Mouse (Mus musculus) spleen, adult 2 months (tissue): ENCODE measurements around the gene Pecam1.

Source experiments
- CTCF ChIP-seq: fragments of 200-500 bp; IDR thresholded peaks from 2 replicates; pipeline ENCODE4 v1.5.1; 2011; ENCODE audit warnings: mild to moderate bottlenecking, inconsistent platforms; ENCODE audit not compliant: insufficient read depth, insufficient read length, insufficient replicate concordance; ENCODE audit errors: extremely low read depth
- POLR2A ChIP-seq: fragments of 200-500 bp; IDR thresholded peaks from 2 replicates; pipeline ENCODE4 v1.6.1; 2011; ENCODE audit warnings: low read depth, low read length, inconsistent platforms

GRCm38 (mm10) chr11:106699083-106699482, 51.3 kb downstream of the Pecam1 start:
- TF ChIP-seq POLR2A: no peak
- no peak for TF ChIP-seq CTCF
